8 mouse cellular contexts compared by ENCODE assay signal in the genomic region with DNA sequence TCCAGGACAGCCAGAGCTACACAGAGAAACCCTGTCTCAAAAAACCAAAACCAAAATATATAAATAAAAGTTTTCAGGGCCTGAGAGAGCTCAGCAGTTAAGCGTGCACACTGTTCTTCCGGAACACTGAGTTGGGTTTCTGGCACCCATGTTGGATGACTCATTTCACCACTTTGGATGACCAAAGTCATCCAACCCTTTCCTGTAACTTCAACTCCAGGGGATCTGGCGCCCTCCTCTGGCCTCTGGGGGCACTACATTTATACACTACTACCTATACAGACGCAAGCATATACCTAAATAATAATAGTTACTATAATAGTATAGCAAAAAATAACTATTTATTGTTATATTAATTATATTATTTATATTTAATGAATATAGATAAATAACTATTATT. TPM values are rescaled to one million over a fixed set of nuclear protein-coding genes. Genes with fewer than 3 reads are reported as not detected.
A peak's percentile ranks its signal among the peaks of the same experiment; 100 is the strongest.
DNase-seq lines count a peak whose midpoint lies in the region; ATAC-seq and TF ChIP-seq lines count a peak whose summit lies in the region.

No protein-coding gene starts in this region.

- TF ChIP-seq CTCF in thymus, adult 2 months (IDR thresholded peaks at IDR 0.05; ENCODE audit: borderline replicate concordance, control insufficient read depth, extremely low read depth, insufficient read depth, low read length, poor library complexity): no peak

- no peaks in the 10 kb centered on the region for H3K27me3 ChIP-seq in heart, embryonic 11.5 days (ENCODE audit: control insufficient read depth, insufficient read depth, low read length)
- no peaks in the 10 kb centered on the region for H3K27me3 ChIP-seq in thymus, adult 2 months (ENCODE audit: control insufficient read depth, insufficient read depth, low read length)
- no peaks in the 10 kb centered on the region for H3K27me3 ChIP-seq in neural tube, embryonic 11.5 days (ENCODE audit: control insufficient read depth, insufficient read depth, low read length)
- no peaks in the 10 kb centered on the region for H3K27me3 ChIP-seq in forebrain, embryonic 13.5 days

- H3K4me2 ChIP-seq in heart, embryonic 11.5 days: no peak overlapping the region
- no peak overlapping the region for H3K4me2 ChIP-seq in neural tube, embryonic 11.5 days (ENCODE audit: low read depth)
- H3K4me2 ChIP-seq in forebrain, embryonic 13.5 days: no peak overlapping the region

- intact Hi-C loops in heart, postnatal 14 days (cut with DNase I): loop anchor here (2.0 kb wide), 2 partner anchors 46 to 154 kb away; no protein-coding TSS in a partner anchor

- 48% methylated on average over 4 of the region's 4 CpGs for WGBS in heart, embryonic 11.5 days (ENCODE audit: insufficient replicate concordance)
- WGBS in thymus, adult 2 months: 56% methylated on average over 4 of the region's 4 CpGs
- 53% methylated on average over 4 of the region's 4 CpGs for WGBS in neural tube, embryonic 11.5 days
- WGBS in forebrain, embryonic 13.5 days: 49% methylated on average over 4 of the region's 4 CpGs

- peak; percentile 94 for DNase-seq in heart, adult 11 months
- DNase-seq in thymus, adult 2 months: peak; percentile 44
- no peak for DNase-seq in thymus, adult 18-20 months
- DNase-seq in c-Kit-positive CD71-positive TER-119-negative erythroid progenitor cells, embryonic 14.5 days (ENCODE audit: low read depth): peak; percentile 4
- DNase-seq in heart, postnatal 14 days: peak; percentile 63 to 73
- peak; percentile 55 for DNase-seq in neural tube, embryonic 11.5 days (ENCODE audit: low spot score)

- H3K36me3 ChIP-seq in heart, embryonic 11.5 days (ENCODE audit: control insufficient read depth, insufficient read depth, low read length): no peaks in the 10 kb centered on the region
- H3K36me3 ChIP-seq in thymus, adult 2 months (ENCODE audit: control insufficient read depth, insufficient read depth, low read length): no peaks in the 10 kb centered on the region
- H3K36me3 ChIP-seq in neural tube, embryonic 11.5 days (ENCODE audit: control insufficient read depth, insufficient read depth, low read length): no peaks in the 10 kb centered on the region
- H3K36me3 ChIP-seq in forebrain, embryonic 13.5 days (ENCODE audit: poor library complexity, severe bottlenecking): no peaks in the 10 kb centered on the region

- no peak for ATAC-seq in heart, embryonic 11.5 days (replicated peaks; ENCODE audit: insufficient number of reproducible peaks, low FRiP score, low TSS enrichment)
- ATAC-seq in neural tube, embryonic 11.5 days (ENCODE audit: insufficient read depth, low FRiP score, low TSS enrichment): no peak
- ATAC-seq in forebrain, embryonic 13.5 days: no peak

- H3K27ac ChIP-seq in heart, embryonic 11.5 days (ENCODE audit: low read depth, low read length): no peak overlapping the region
- no peak overlapping the region for H3K27ac ChIP-seq in thymus, adult 2 months (ENCODE audit: control insufficient read depth, insufficient read depth, low read length)
- no peak overlapping the region for H3K27ac ChIP-seq in neural tube, embryonic 11.5 days (ENCODE audit: low read depth, low read length)
- H3K27ac ChIP-seq in forebrain, embryonic 13.5 days: no peak overlapping the region

- H3K9ac ChIP-seq in heart, embryonic 11.5 days (ENCODE audit: low read depth, low read length): no peak overlapping the region
- no peak overlapping the region for H3K9ac ChIP-seq in neural tube, embryonic 11.5 days (ENCODE audit: low read length)
- no peak overlapping the region for H3K9ac ChIP-seq in forebrain, embryonic 13.5 days

- no peaks in the 10 kb centered on the region for H3K9me3 ChIP-seq in heart, embryonic 11.5 days (replicated peaks; ENCODE audit: control insufficient read depth, low read length)
- H3K9me3 ChIP-seq in neural tube, embryonic 11.5 days (ENCODE audit: control insufficient read depth, low read length): no peaks in the 10 kb centered on the region
- no peaks in the 10 kb centered on the region for H3K9me3 ChIP-seq in forebrain, embryonic 13.5 days (replicated peaks)

- H3K4me1 ChIP-seq in heart, embryonic 11.5 days (ENCODE audit: control insufficient read depth, insufficient read depth, low read length): no peaks in the 10 kb centered on the region
- no peaks in the 10 kb centered on the region for H3K4me1 ChIP-seq in thymus, adult 2 months (replicated peaks; ENCODE audit: control insufficient read depth, insufficient read depth, low read length)
- no peaks in the 10 kb centered on the region for H3K4me1 ChIP-seq in neural tube, embryonic 11.5 days (ENCODE audit: control insufficient read depth, insufficient read depth, low read length)
- no peaks in the 10 kb centered on the region for H3K4me1 ChIP-seq in forebrain, embryonic 13.5 days

- no peak overlapping the region for H3K4me3 ChIP-seq in heart, embryonic 11.5 days (ENCODE audit: low read depth, low read length)
- no peak overlapping the region for H3K4me3 ChIP-seq in thymus, adult 2 months (ENCODE audit: control insufficient read depth, insufficient read depth, low read length)
- no peak overlapping the region for H3K4me3 ChIP-seq in neural tube, embryonic 11.5 days (ENCODE audit: low read depth, low read length)
- H3K4me3 ChIP-seq in forebrain, embryonic 13.5 days: no peak overlapping the region

- no peak for TF ChIP-seq POLR2A in thymus, adult 2 months (IDR thresholded peaks at IDR 0.05; ENCODE audit: control insufficient read depth, extremely low read depth, insufficient read depth, low read length, poor library complexity)

RNA-seq across cellular contexts. Expression of a gene that starts 13.7 kb away (rescaled TPM):
- polyA plus RNA-seq in heart, embryonic 11.5 days (2014; fragmentation: Nextera tagmentation; extraction: Ambion mirVana): 1.7 and 1.8 TPM in 2 replicates
- 0.82 and 0.88 TPM in 2 replicates for polyA plus RNA-seq in thymus, adult 2 months (2012; rRNA removed)
- not detected for total RNA-seq in heart, postnatal 14 days (2021)
- polyA plus RNA-seq in neural tube, embryonic 11.5 days (2014; fragmentation: Nextera tagmentation; extraction: Ambion mirVana): 4.9 and 5.1 TPM in 2 replicates
- 10.0 and 12.6 TPM in 2 replicates for polyA plus RNA-seq in forebrain, embryonic 13.5 days (2015; fragmentation: Nextera tagmentation; extraction: Ambion mirVana)

RNA-seq across cellular contexts. Expression of a gene that starts 44.1 kb away (rescaled TPM):
- 0.24 and 0.27 TPM in 2 replicates for polyA plus RNA-seq in heart, embryonic 11.5 days (2014; fragmentation: Nextera tagmentation; extraction: Ambion mirVana)
- 2.6 and 2.7 TPM in 2 replicates for polyA plus RNA-seq in thymus, adult 2 months (2012; rRNA removed)
- total RNA-seq in heart, postnatal 14 days (2021): 1 to 10 TPM; 5.3 to 5.6 TPM
- 2.9 and 3.5 TPM in 2 replicates for polyA plus RNA-seq in neural tube, embryonic 11.5 days (2014; fragmentation: Nextera tagmentation; extraction: Ambion mirVana)
- 4.6 TPM in 2 replicates for polyA plus RNA-seq in forebrain, embryonic 13.5 days (2015; fragmentation: Nextera tagmentation; extraction: Ambion mirVana)

RNA-seq across cellular contexts. Expression of a gene that starts 47.2 kb away (rescaled TPM):
- polyA plus RNA-seq in heart, embryonic 11.5 days (2014; fragmentation: Nextera tagmentation; extraction: Ambion mirVana): 18.3 and 19.0 TPM in 2 replicates
- polyA plus RNA-seq in thymus, adult 2 months (2012; rRNA removed): 0.11 and 0.40 TPM in 2 replicates
- under 1 TPM; 0.72 to 0.95 TPM for total RNA-seq in heart, postnatal 14 days (2021)
- 1.4 and 1.6 TPM in 2 replicates for polyA plus RNA-seq in neural tube, embryonic 11.5 days (2014; fragmentation: Nextera tagmentation; extraction: Ambion mirVana)
- polyA plus RNA-seq in forebrain, embryonic 13.5 days (2015; fragmentation: Nextera tagmentation; extraction: Ambion mirVana): not detected in 2 replicates

Comparison
In these comparisons a context has a peak if more than half of its experiments do, and no peak if none do; other contexts are left out.
1. DNase-seq: peak in heart, adult 11 months (single experiment), thymus, adult 2 months (single experiment), c-Kit-positive CD71-positive TER-119-negative erythroid progenitor cells, embryonic 14.5 days (single experiment), heart, postnatal 14 days (2 of 2) and neural tube, embryonic 11.5 days (single experiment); none in thymus, adult 18-20 months (0 of 2).